Comparison of ENCODE assay signal across 8 mouse cellular contexts in the genomic region with DNA sequence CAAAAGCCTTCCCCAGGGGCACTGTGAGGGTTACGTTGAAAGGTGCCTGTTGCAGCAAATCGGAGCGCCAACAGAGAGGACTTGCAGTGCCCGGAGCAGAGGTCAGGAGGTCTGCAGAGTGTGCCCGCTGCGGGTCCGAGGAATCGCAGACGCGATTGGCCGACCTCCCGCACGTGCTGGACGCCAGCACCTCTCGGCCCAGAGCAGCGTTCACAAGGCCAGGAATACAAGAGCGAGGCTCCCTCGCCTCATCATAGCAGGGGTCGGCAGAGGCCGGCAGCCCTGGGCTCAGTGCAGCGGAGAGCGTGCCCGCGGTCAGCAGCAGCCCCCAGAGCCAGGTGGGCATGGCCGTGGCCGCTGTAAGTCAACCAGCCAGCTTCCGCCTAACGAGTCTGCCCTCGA. TPM values are rescaled to one million over a fixed set of nuclear protein-coding genes. Genes with fewer than 3 reads are reported as not detected.
DNase-seq lines count a peak whose midpoint lies in the region; ATAC-seq and TF ChIP-seq lines count a peak whose summit lies in the region.

No protein-coding gene starts in this region.

- peak overlapping the region; percentile 56 for H3K27ac ChIP-seq in MEL (ENCODE audit: control insufficient read depth, low read depth, low read length)
- peak overlapping the region; percentile 52; the same call in 1 of the 2 replicates for H3K27ac ChIP-seq in forebrain, embryonic 11.5 days (ENCODE audit: low read depth, low read length)
- H3K27ac ChIP-seq in kidney, embryonic 14.5 days (ENCODE audit: low read depth, low read length), result peak overlapping the region; percentile 78
- peak overlapping the region; percentile 50; the same call in 1 of the 2 replicates for H3K27ac ChIP-seq in midbrain, embryonic 11.5 days (ENCODE audit: low read depth, low read length)

- TF ChIP-seq EP300 in MEL (IDR thresholded peaks at IDR 0.05; ENCODE audit: low read depth in 1 of 2, low read length in 2 of 2), result no peak

- H3K9ac ChIP-seq in MEL (ENCODE audit: control insufficient read depth, low read depth, low read length, poor library complexity, severe bottlenecking), result peak overlapping the region; percentile 93
- H3K9ac ChIP-seq in forebrain, embryonic 11.5 days (ENCODE audit: low read length), result peak overlapping the region; percentile 80
- peak overlapping the region; percentile 81 for H3K9ac ChIP-seq in kidney, embryonic 14.5 days (ENCODE audit: low read depth, low read length)
- H3K9ac ChIP-seq in midbrain, embryonic 11.5 days (ENCODE audit: low read length), result peak overlapping the region; percentile 76

- H3K4me2 ChIP-seq in forebrain, embryonic 11.5 days (ENCODE audit: low read depth, low read length, severe bottlenecking), result peak overlapping the region; percentile 90
- H3K4me2 ChIP-seq in kidney, embryonic 14.5 days (replicated peaks; ENCODE audit: low read depth, low read length), result peak overlapping the region; percentile 96
- peak overlapping the region; percentile 89 for H3K4me2 ChIP-seq in midbrain, embryonic 11.5 days

- TF ChIP-seq POLR2A in MEL (IDR thresholded peaks at IDR 0.05; ENCODE audit: control insufficient read depth in 1 of 2, insufficient read depth in 1 of 2, low read depth in 1 of 2, low read length in 2 of 2, poor library complexity in 1 of 2), result peak; percentile 12 to 60; a peak in 2 of 4 replicates

- TF ChIP-seq RAD21 in MEL (IDR thresholded peaks at IDR 0.05; ENCODE audit: low read depth, low read length), result no peak

- 1% methylated on average over 29 of the region's 29 CpGs for WGBS in forebrain, embryonic 11.5 days
- 1% methylated on average over 29 of the region's 29 CpGs for WGBS in kidney, embryonic 14.5 days
- 1% methylated on average over 27 of the region's 29 CpGs for WGBS in midbrain, embryonic 11.5 days

- peaks cover 31% of the 10 kb centered on the region for H3K79me2 ChIP-seq in MEL (ENCODE audit: control insufficient read depth, insufficient read depth, low read length, poor library complexity)

- peaks cover 2 to 38% of the 10 kb centered on the region in 2 experiments for H3K4me1 ChIP-seq in MEL (ENCODE audit: control insufficient read depth in 1 of 2, insufficient read depth in 2 of 2, low read length in 2 of 2)
- H3K4me1 ChIP-seq in forebrain, embryonic 11.5 days (replicated peaks; ENCODE audit: control insufficient read depth, insufficient read depth, low read length), result peaks cover 42% of the 10 kb centered on the region
- peaks cover 53% of the 10 kb centered on the region for H3K4me1 ChIP-seq in kidney, embryonic 14.5 days (ENCODE audit: control insufficient read depth, insufficient read depth, low read length)
- peaks cover 66% of the 10 kb centered on the region for H3K4me1 ChIP-seq in midbrain, embryonic 11.5 days (ENCODE audit: control insufficient read depth, insufficient read depth, low read length)

- H3K4me3 ChIP-seq in MEL (ENCODE audit: control insufficient read depth in 1 of 2, insufficient read depth in 1 of 2, low read depth in 2 of 2, low read length in 2 of 2), result peak overlapping the region; percentile 49 to 63
- peak overlapping the region; percentile 43 for H3K4me3 ChIP-seq in forebrain, embryonic 11.5 days (ENCODE audit: low read depth, low read length)
- H3K4me3 ChIP-seq in kidney, embryonic 14.5 days (ENCODE audit: low read length), result peak overlapping the region; percentile 72
- peak overlapping the region; percentile 45 for H3K4me3 ChIP-seq in midbrain, embryonic 11.5 days (ENCODE audit: low read depth, low read length)

- peak; percentile 53 for DNase-seq in cerebellum, adult 11-12 months
- no peak for DNase-seq in MEL (ENCODE audit: low read depth, low spot score)
- DNase-seq in forebrain, embryonic 11.5 days (ENCODE audit: low spot score), result no peak
- peak; percentile 95 for DNase-seq in midbrain, embryonic 11.5 days (ENCODE audit: low spot score, missing footprints)
- no peak for DNase-seq in right cerebral cortex, postnatal 4 days
- no peak for DNase-seq in frontal cortex, postnatal 36 days (ENCODE audit: low spot score in 2 of 2)

- ATAC-seq in cerebellum, adult (ENCODE audit: insufficient number of reproducible peaks, low FRiP score, low TSS enrichment), result no peak
- no peak for ATAC-seq in forebrain, embryonic 11.5 days (replicated peaks; ENCODE audit: low FRiP score)
- ATAC-seq in kidney, embryonic 14.5 days (ENCODE audit: low FRiP score, low TSS enrichment), result no peak; the same call in 1 of the 2 replicates
- 0 out of 2 replicates have a peak, but pooled peaks have one; percentile 1 for ATAC-seq in midbrain, embryonic 11.5 days (ENCODE audit: low FRiP score)

- H3K27me3 ChIP-seq in MEL (ENCODE audit: control insufficient read depth in 1 of 2, insufficient read depth in 2 of 2, low read length in 2 of 2), result no peaks in the 10 kb centered on the region
- peaks cover 23% of the 10 kb centered on the region for H3K27me3 ChIP-seq in forebrain, embryonic 11.5 days (ENCODE audit: control insufficient read depth, insufficient read depth, low read length)
- H3K27me3 ChIP-seq in kidney, embryonic 14.5 days (ENCODE audit: control insufficient read depth, insufficient read depth, low read length), result peaks cover 19% of the 10 kb centered on the region
- H3K27me3 ChIP-seq in midbrain, embryonic 11.5 days (ENCODE audit: control insufficient read depth, insufficient read depth, low read length), result peaks cover 34% of the 10 kb centered on the region

- H3K36me3 ChIP-seq in MEL (ENCODE audit: control insufficient read depth in 1 of 2, insufficient read depth in 2 of 2, low read length in 2 of 2), result peaks cover 0 to 22% of the 10 kb centered on the region in 2 experiments; a peak in 2 of 4 replicates
- no peaks in the 10 kb centered on the region for H3K36me3 ChIP-seq in forebrain, embryonic 11.5 days (ENCODE audit: control insufficient read depth, insufficient read depth, low read length)
- H3K36me3 ChIP-seq in kidney, embryonic 14.5 days (ENCODE audit: control insufficient read depth, insufficient read depth, low read length), result no peaks in the 10 kb centered on the region
- no peaks in the 10 kb centered on the region for H3K36me3 ChIP-seq in midbrain, embryonic 11.5 days (ENCODE audit: control insufficient read depth, insufficient read depth, low read length)

- no peak for TF ChIP-seq CTCF in MEL (IDR thresholded peaks at IDR 0.05 in 2 of 3, conservative IDR thresholded peaks at IDR 0.05 in 1 of 3; ENCODE audit: control insufficient read depth in 1 of 3, insufficient read depth in 1 of 3, low read depth in 2 of 3, low read length in 3 of 3, poor library complexity in 1 of 3, severe bottlenecking in 1 of 3)

- no peaks in the 10 kb centered on the region for H3K9me3 ChIP-seq in MEL (replicated peaks; ENCODE audit: insufficient read depth, low read length)
- H3K9me3 ChIP-seq in forebrain, embryonic 11.5 days (ENCODE audit: control insufficient read depth, low read length), result no peaks in the 10 kb centered on the region
- no peaks in the 10 kb centered on the region for H3K9me3 ChIP-seq in kidney, embryonic 14.5 days (ENCODE audit: control insufficient read depth, low read length)
- no peaks in the 10 kb centered on the region for H3K9me3 ChIP-seq in midbrain, embryonic 11.5 days (ENCODE audit: control insufficient read depth, low read length)

TF ChIP-seq in MEL, 35 proteins besides CTCF, POLR2A, EP300 and RAD21 (continues in another document):
- TF ChIP-seq KAT2A (conservative IDR thresholded peaks at IDR 0.05; ENCODE audit: low read depth, low read length) (no peak), NRF1 (IDR thresholded peaks at IDR 0.05; ENCODE audit: insufficient read depth, low read depth, low read length, poor library complexity, severe bottlenecking) (peak; percentile 12; the same call in 1 of the 2 replicates)

RNA-seq across cellular contexts. Expression of gene Ntn3, which starts 0.7 kb away (rescaled TPM):
- 1.7 and 2.7 TPM in 2 replicates for total RNA-seq in MEL (2012; rRNA removed)
- polyA plus RNA-seq in MEL (2012; ENCODE audit: insufficient read depth in 1 of 2, insufficient read length in 2 of 2, low read depth in 1 of 2, low replicate concordance in 2 of 2, missing spikeins in 1 of 2), result 1 to 10 TPM in 1 of 2 experiments, not detected in 1; 2.5 TPM
- polyA plus RNA-seq in forebrain, embryonic 11.5 days (2014; fragmentation: Nextera tagmentation; extraction: Ambion mirVana), result 3.8 and 4.9 TPM in 2 replicates
- polyA plus RNA-seq in kidney, embryonic 14.5 days (2014; fragmentation: Nextera tagmentation; extraction: Ambion mirVana), result 4.6 and 5.3 TPM in 2 replicates
- 2.3 and 3.0 TPM in 2 replicates for polyA plus RNA-seq in midbrain, embryonic 11.5 days (2014; fragmentation: Nextera tagmentation; extraction: Ambion mirVana)

RNA-seq across cellular contexts. Expression of gene Tbc1d24, which starts 3.3 kb away (rescaled TPM):
- total RNA-seq in MEL (2012; rRNA removed), result 21.8 and 24.3 TPM in 2 replicates
- 10 to 100 TPM; 27.3 to 34.2 TPM for polyA plus RNA-seq in MEL (2012; ENCODE audit: insufficient read depth in 1 of 2, insufficient read length in 2 of 2, low read depth in 1 of 2, low replicate concordance in 2 of 2, missing spikeins in 1 of 2)
- 8.3 and 8.4 TPM in 2 replicates for polyA plus RNA-seq in forebrain, embryonic 11.5 days (2014; fragmentation: Nextera tagmentation; extraction: Ambion mirVana)
- 5.0 and 8.2 TPM in 2 replicates for polyA plus RNA-seq in kidney, embryonic 14.5 days (2014; fragmentation: Nextera tagmentation; extraction: Ambion mirVana)
- 6.5 and 7.3 TPM in 2 replicates for polyA plus RNA-seq in midbrain, embryonic 11.5 days (2014; fragmentation: Nextera tagmentation; extraction: Ambion mirVana)

RNA-seq across cellular contexts. Expression of gene Tedc2, which starts 12.0 kb away (rescaled TPM):
- total RNA-seq in MEL (2012; rRNA removed), result 18.5 and 22.6 TPM in 2 replicates
- polyA plus RNA-seq in MEL (2012; ENCODE audit: insufficient read depth in 1 of 2, insufficient read length in 2 of 2, low read depth in 1 of 2, low replicate concordance in 2 of 2, missing spikeins in 1 of 2), result 10 to 100 TPM in 1 of 2 experiments, not detected in 1; 24.6 TPM
- 17.7 and 19.2 TPM in 2 replicates for polyA plus RNA-seq in forebrain, embryonic 11.5 days (2014; fragmentation: Nextera tagmentation; extraction: Ambion mirVana)
- 13.4 and 14.8 TPM in 2 replicates for polyA plus RNA-seq in kidney, embryonic 14.5 days (2014; fragmentation: Nextera tagmentation; extraction: Ambion mirVana)
- 15.1 and 16.9 TPM in 2 replicates for polyA plus RNA-seq in midbrain, embryonic 11.5 days (2014; fragmentation: Nextera tagmentation; extraction: Ambion mirVana)

RNA-seq across cellular contexts. Expression of gene Atp6v0c, which starts 39.1 kb away (rescaled TPM):
- 58.4 and 59.3 TPM in 2 replicates for total RNA-seq in MEL (2012; rRNA removed)
- 100 to 1,000 TPM; 125 to 515 TPM for polyA plus RNA-seq in MEL (2012; ENCODE audit: insufficient read depth in 1 of 2, insufficient read length in 2 of 2, low read depth in 1 of 2, low replicate concordance in 2 of 2, missing spikeins in 1 of 2)
- 394 and 453 TPM in 2 replicates for polyA plus RNA-seq in forebrain, embryonic 11.5 days (2014; fragmentation: Nextera tagmentation; extraction: Ambion mirVana)
- 528 and 578 TPM in 2 replicates for polyA plus RNA-seq in kidney, embryonic 14.5 days (2014; fragmentation: Nextera tagmentation; extraction: Ambion mirVana)
- polyA plus RNA-seq in midbrain, embryonic 11.5 days (2014; fragmentation: Nextera tagmentation; extraction: Ambion mirVana), result 437 and 465 TPM in 2 replicates

RNA-seq across cellular contexts. Expression of gene Ccnf, which starts 42.6 kb away (rescaled TPM):
- 34.5 and 38.0 TPM in 2 replicates for total RNA-seq in MEL (2012; rRNA removed)
- 10 to 100 TPM in 1 of 2 experiments, not detected in 1; 73.9 TPM for polyA plus RNA-seq in MEL (2012; ENCODE audit: insufficient read depth in 1 of 2, insufficient read length in 2 of 2, low read depth in 1 of 2, low replicate concordance in 2 of 2, missing spikeins in 1 of 2)
- 117 and 120 TPM in 2 replicates for polyA plus RNA-seq in forebrain, embryonic 11.5 days (2014; fragmentation: Nextera tagmentation; extraction: Ambion mirVana)
- polyA plus RNA-seq in kidney, embryonic 14.5 days (2014; fragmentation: Nextera tagmentation; extraction: Ambion mirVana), result 43.9 and 66.6 TPM in 2 replicates
- 89.9 and 98.6 TPM in 2 replicates for polyA plus RNA-seq in midbrain, embryonic 11.5 days (2014; fragmentation: Nextera tagmentation; extraction: Ambion mirVana)

Comparison
In these comparisons a context has a peak if more than half of its experiments do, and no peak if none do; other contexts are left out.
1. DNase-seq: peak in cerebellum, adult 11-12 months (single experiment) and midbrain, embryonic 11.5 days (single experiment); none in MEL (single experiment), forebrain, embryonic 11.5 days (single experiment), right cerebral cortex, postnatal 4 days (single experiment) and frontal cortex, postnatal 36 days (0 of 2).
2. Peak in every context shown above with its lines, with median percentiles within 50 percentile points of each other: H3K27ac ChIP-seq, H3K4me3 ChIP-seq, H3K9ac ChIP-seq and H3K4me2 ChIP-seq.